Mouse (Mus musculus): Measurements from ENCODE around the gene Pigyl. TPM values are rescaled to one million over a fixed set of nuclear protein-coding genes. Genes with fewer than 3 reads are reported as not detected.

Pigyl gene
- polyA plus RNA-seq, 1 experiment from 2014 or later = 92.9 TPM

- Histone ChIP-seq H3K36me3 (ENCODE audit: control insufficient read depth, insufficient read depth, low read length) (no peaks in the 10 kb centered on the region; the same call in 1 of the 2 replicates), H3K4me3 (ENCODE audit: low read depth, low read length) (no peak overlapping the region), H3K9me3 (ENCODE audit: control insufficient read depth, low read depth, low read length) (no peaks in the 10 kb centered on the region), H3K4me2 (replicated peaks; ENCODE audit: low read depth, low read length) (no peak overlapping the region), H3K9ac (replicated peaks; ENCODE audit: low read depth, low read length) (no peak overlapping the region), H3K27me3 (ENCODE audit: control insufficient read depth, insufficient read depth, low read length) (no peaks in the 10 kb centered on the region), H3K27ac (ENCODE audit: low read length) (no peak overlapping the region), H3K4me1 (ENCODE audit: control insufficient read depth, insufficient read depth, low read length) (no peaks in the 10 kb centered on the region)
- WGBS = 84% methylated on average over 7 of the region's 7 CpGs
- no peak for ATAC-seq (ENCODE audit: insufficient number of reproducible peaks, insufficient read depth, low FRiP score, low read depth)
These were observed 6.3 kb downstream of the Pigyl start for GRCm38 (mm10) chr9:22162912-22163311.

DNA sequence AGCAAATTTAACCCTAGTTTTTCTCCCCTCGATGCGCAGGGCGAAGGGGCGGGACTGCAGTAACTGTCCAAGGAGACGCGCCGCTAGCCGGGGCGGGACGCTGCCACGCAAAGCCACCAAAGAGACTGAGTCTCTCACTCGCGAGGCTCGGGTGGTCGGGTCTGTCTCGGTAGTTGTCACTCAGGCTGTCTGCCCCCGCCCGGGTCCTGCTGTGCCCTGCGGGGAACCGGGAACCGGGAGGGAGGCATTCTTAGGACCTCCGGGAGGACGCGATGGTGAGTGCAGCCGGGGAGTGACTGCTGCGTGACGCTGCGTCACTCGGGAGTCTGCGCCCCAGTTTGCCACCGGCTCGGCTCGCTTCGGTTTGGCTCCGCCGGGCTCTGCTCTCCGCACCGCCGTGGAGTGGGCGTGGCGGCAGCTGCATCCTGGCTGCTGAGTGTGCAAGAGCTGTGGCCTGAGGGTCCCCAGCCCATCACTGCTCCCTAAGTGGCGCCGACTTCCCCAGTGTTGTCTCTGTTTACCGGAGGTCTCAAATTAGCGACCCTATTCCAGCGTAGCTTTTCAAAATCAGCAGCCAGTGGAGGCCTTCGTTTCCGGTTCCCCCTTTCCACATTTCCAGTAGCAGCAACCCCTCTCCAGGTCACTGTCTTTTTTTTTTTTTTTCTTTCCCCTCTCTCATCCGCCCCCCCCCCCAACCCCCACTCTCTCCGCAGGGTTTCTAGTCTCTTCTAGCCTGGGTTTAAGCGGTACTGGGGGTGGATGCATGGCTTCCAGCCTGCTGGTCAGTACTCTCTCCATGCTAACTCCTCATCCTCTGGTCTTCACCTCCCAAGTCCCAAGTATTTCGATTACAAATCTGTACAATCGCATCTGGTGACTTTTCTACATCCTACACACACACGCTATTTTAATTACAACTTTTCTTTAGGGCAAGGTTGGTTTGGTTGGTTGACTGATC is 8.3 kb downstream of the Pigyl start:
- peak overlapping the region; percentile 98 for H3K4me2 ChIP-seq (replicated peaks; ENCODE audit: low read depth, low read length)
- no peaks in the 10 kb centered on the region for H3K4me1 ChIP-seq (ENCODE audit: control insufficient read depth, insufficient read depth, low read length)
- H3K9me3 ChIP-seq (ENCODE audit: control insufficient read depth, low read depth, low read length) = no peaks in the 10 kb centered on the region
- peak overlapping the region; percentile 54 for H3K4me3 ChIP-seq (ENCODE audit: low read depth, low read length)
- WGBS = 3% methylated on average over 49 of the region's 54 CpGs
- H3K9ac ChIP-seq (replicated peaks; ENCODE audit: low read depth, low read length) = peak overlapping the region; percentile 50
- no peaks in the 10 kb centered on the region for H3K27me3 ChIP-seq (ENCODE audit: control insufficient read depth, insufficient read depth, low read length)
- H3K27ac ChIP-seq (ENCODE audit: low read length) = no peak overlapping the region
- H3K36me3 ChIP-seq (ENCODE audit: control insufficient read depth, insufficient read depth, low read length) = no peaks in the 10 kb centered on the region
- peak; percentile 62; the same call in 1 of the 2 replicates for ATAC-seq (ENCODE audit: insufficient number of reproducible peaks, insufficient read depth, low FRiP score, low read depth)

DNA sequence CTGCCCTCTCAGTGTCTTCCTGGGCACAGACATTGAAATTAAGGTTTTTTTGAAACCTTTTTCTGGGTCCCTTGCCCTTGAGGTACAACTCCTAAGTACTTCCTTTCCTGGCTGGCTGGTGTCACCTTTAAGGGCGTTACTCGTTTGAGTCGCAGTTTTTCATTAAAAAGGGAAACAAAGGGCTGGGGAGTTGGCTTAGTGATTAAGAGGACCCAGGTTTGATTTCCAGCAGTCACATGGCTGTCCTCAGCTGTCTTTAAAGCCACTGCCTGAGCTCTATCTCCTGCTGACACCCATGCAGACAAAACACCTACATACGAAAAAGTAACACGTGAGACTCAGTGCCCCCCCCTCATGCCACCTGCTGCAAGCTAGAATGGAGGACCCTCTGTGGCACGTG is 9.3 kb downstream of the Pigyl start:
- Histone ChIP-seq H3K9me3 (ENCODE audit: control insufficient read depth, low read depth, low read length) (no peaks in the 10 kb centered on the region), H3K4me1 (ENCODE audit: control insufficient read depth, insufficient read depth, low read length) (no peaks in the 10 kb centered on the region), H3K36me3 (ENCODE audit: control insufficient read depth, insufficient read depth, low read length) (no peaks in the 10 kb centered on the region), H3K9ac (replicated peaks; ENCODE audit: low read depth, low read length) (no peak overlapping the region), H3K4me2 (replicated peaks; ENCODE audit: low read depth, low read length) (no peak overlapping the region), H3K27ac (ENCODE audit: low read length) (no peak overlapping the region), H3K27me3 (ENCODE audit: control insufficient read depth, insufficient read depth, low read length) (no peaks in the 10 kb centered on the region), H3K4me3 (ENCODE audit: low read depth, low read length) (no peak overlapping the region)
- ATAC-seq (ENCODE audit: insufficient number of reproducible peaks, insufficient read depth, low FRiP score, low read depth) = no peak
- 57% methylated on average over 6 of the region's 6 CpGs for WGBS

DNA sequence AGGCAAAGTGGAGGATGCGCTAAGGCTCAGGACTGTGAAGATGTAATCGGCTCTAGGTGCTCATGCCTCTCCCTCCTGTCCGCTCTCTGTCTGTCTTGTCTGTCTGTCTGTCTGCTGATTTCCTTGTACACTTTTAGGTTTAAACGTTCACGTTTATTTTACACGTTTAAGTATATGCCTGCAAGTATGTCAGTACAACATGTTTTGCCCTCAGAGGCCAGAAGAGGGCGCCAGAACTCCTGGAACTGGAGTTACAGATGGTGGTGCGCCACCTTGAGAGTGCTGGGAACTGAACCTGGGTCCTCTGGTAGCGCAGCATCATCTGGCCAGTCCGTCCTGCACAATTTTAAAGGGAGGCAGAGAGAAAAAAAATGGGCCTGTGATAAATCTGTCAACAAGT is 10.0 kb downstream of the Pigyl start:
- no peaks in the 10 kb centered on the region for H3K27me3 ChIP-seq (ENCODE audit: control insufficient read depth, insufficient read depth, low read length)
- 85% methylated on average over 10 of the region's 10 CpGs for WGBS
- H3K9ac ChIP-seq (replicated peaks; ENCODE audit: low read depth, low read length) = no peak overlapping the region
- no peak for ATAC-seq (ENCODE audit: insufficient number of reproducible peaks, insufficient read depth, low FRiP score, low read depth)
- H3K4me2 ChIP-seq (replicated peaks; ENCODE audit: low read depth, low read length) = no peak overlapping the region
- no peaks in the 10 kb centered on the region for H3K4me1 ChIP-seq (ENCODE audit: control insufficient read depth, insufficient read depth, low read length)
- no peak overlapping the region for H3K4me3 ChIP-seq (ENCODE audit: low read depth, low read length)
- H3K9me3 ChIP-seq (ENCODE audit: control insufficient read depth, low read depth, low read length) = no peaks in the 10 kb centered on the region
- no peak overlapping the region for H3K27ac ChIP-seq (ENCODE audit: low read length)
- no peaks in the 10 kb centered on the region for H3K36me3 ChIP-seq (ENCODE audit: control insufficient read depth, insufficient read depth, low read length)

GRCm38 (mm10) chr9:22167751-22168150 is 11.1 kb downstream of the Pigyl start:
- 96% methylated on average over 4 of the region's 4 CpGs for WGBS
- no peak overlapping the region for H3K9ac ChIP-seq (replicated peaks; ENCODE audit: low read depth, low read length)
- no peaks in the 10 kb centered on the region for H3K9me3 ChIP-seq (ENCODE audit: control insufficient read depth, low read depth, low read length)
- H3K4me2 ChIP-seq (replicated peaks; ENCODE audit: low read depth, low read length) = no peak overlapping the region
- H3K27me3 ChIP-seq (ENCODE audit: control insufficient read depth, insufficient read depth, low read length) = no peaks in the 10 kb centered on the region
- H3K27ac ChIP-seq (ENCODE audit: low read length) = no peak overlapping the region
- H3K4me1 ChIP-seq (ENCODE audit: control insufficient read depth, insufficient read depth, low read length) = no peaks in the 10 kb centered on the region
- ATAC-seq (ENCODE audit: insufficient number of reproducible peaks, insufficient read depth, low FRiP score, low read depth) = no peak
- H3K36me3 ChIP-seq (ENCODE audit: control insufficient read depth, insufficient read depth, low read length) = no peaks in the 10 kb centered on the region
- no peak overlapping the region for H3K4me3 ChIP-seq (ENCODE audit: low read depth, low read length)

DNA sequence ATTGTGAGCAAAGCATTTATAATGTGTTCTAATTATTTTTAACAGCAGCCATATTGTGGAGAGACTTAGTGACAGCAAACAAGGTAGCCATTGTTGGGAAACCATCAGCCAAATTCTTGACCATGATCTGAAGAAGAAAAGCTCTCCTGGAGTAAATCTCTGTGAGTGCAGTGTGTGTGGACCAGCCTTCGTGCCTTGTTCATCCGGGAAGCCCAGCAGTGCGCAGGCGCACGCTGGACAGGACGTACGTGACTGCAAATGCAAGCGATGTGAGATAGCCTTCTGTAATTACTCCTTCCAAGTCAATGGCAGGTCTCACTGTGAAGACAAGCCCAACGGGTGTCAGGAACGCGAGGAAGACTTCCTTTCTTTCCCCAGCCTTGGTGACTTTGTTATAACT is 12.7 kb downstream of the Pigyl start:
- WGBS = 93% methylated on average over 11 of the region's 11 CpGs
- no peak overlapping the region for H3K4me3 ChIP-seq (ENCODE audit: low read depth, low read length)

GRCm38 (mm10) chr9:22172318-22172717 is 15.7 kb downstream of the Pigyl start:
- H3K27me3 ChIP-seq (ENCODE audit: control insufficient read depth, insufficient read depth, low read length) = no peaks in the 10 kb centered on the region
- H3K4me1 ChIP-seq (ENCODE audit: control insufficient read depth, insufficient read depth, low read length) = no peaks in the 10 kb centered on the region
- no peak for ATAC-seq (ENCODE audit: insufficient number of reproducible peaks, insufficient read depth, low FRiP score, low read depth)
- no peaks in the 10 kb centered on the region for H3K36me3 ChIP-seq (ENCODE audit: control insufficient read depth, insufficient read depth, low read length)
- H3K4me2 ChIP-seq (replicated peaks; ENCODE audit: low read depth, low read length) = no peak overlapping the region
- no peak overlapping the region for H3K9ac ChIP-seq (replicated peaks; ENCODE audit: low read depth, low read length)
- H3K9me3 ChIP-seq (ENCODE audit: control insufficient read depth, low read depth, low read length) = no peaks in the 10 kb centered on the region; the same call in 1 of the 2 replicates
- no peak overlapping the region for H3K4me3 ChIP-seq (ENCODE audit: low read depth, low read length)
- WGBS = 92% methylated on average over 4 of the region's 4 CpGs
- H3K27ac ChIP-seq (ENCODE audit: low read length) = no peak overlapping the region

More for the DNA sequence above, 12.7 kb downstream of the Pigyl start:
- Histone ChIP-seq H3K4me2 (replicated peaks; ENCODE audit: low read depth, low read length) (no peak overlapping the region), H3K27ac (ENCODE audit: low read length) (no peak overlapping the region), H3K4me1 (ENCODE audit: control insufficient read depth, insufficient read depth, low read length) (no peaks in the 10 kb centered on the region), H3K27me3 (ENCODE audit: control insufficient read depth, insufficient read depth, low read length) (no peaks in the 10 kb centered on the region), H3K9me3 (ENCODE audit: control insufficient read depth, low read depth, low read length) (no peaks in the 10 kb centered on the region), H3K36me3 (ENCODE audit: control insufficient read depth, insufficient read depth, low read length) (no peaks in the 10 kb centered on the region), H3K9ac (replicated peaks; ENCODE audit: low read depth, low read length) (no peak overlapping the region)
- no peak for ATAC-seq (ENCODE audit: insufficient number of reproducible peaks, insufficient read depth, low FRiP score, low read depth)

GRCm38 (mm10) chr9:22188025-22188611 is 31.5 kb downstream of the Pigyl start, which contains the start of gene Zfp872:
Zfp872 (plus strand) TSS chr9:22188090.
- no peaks in the 10 kb centered on the region for H3K4me1 ChIP-seq (ENCODE audit: control insufficient read depth, insufficient read depth, low read length)
- H3K9me3 ChIP-seq (ENCODE audit: control insufficient read depth, low read depth, low read length) = peaks cover 13% of the 10 kb centered on the region; the same call in 1 of the 2 replicates
- WGBS = 14% methylated on average over 43 of the region's 43 CpGs
- peak; percentile 61; the same call in 1 of the 2 replicates for ATAC-seq (ENCODE audit: insufficient number of reproducible peaks, insufficient read depth, low FRiP score, low read depth)
- no peak within 1 kb of the TSS for H3K27ac ChIP-seq (ENCODE audit: low read length)
- peak within 1 kb of the TSS; percentile 69 for H3K4me2 ChIP-seq (replicated peaks; ENCODE audit: low read depth, low read length)
- H3K4me3 ChIP-seq (ENCODE audit: low read depth, low read length) = peak within 1 kb of the TSS; percentile 33
- no peaks in the 10 kb centered on the region for H3K36me3 ChIP-seq (ENCODE audit: control insufficient read depth, insufficient read depth, low read length)
- H3K27me3 ChIP-seq (ENCODE audit: control insufficient read depth, insufficient read depth, low read length) = no peaks in the 10 kb centered on the region
- H3K9ac ChIP-seq (replicated peaks; ENCODE audit: low read depth, low read length) = peak within 1 kb of the TSS; percentile 18; the same call in 1 of the 2 replicates

All from stomach, embryonic 14.5 days (tissue).